9 mouse cellular contexts compared by ENCODE assay signal in the genomic region with DNA sequence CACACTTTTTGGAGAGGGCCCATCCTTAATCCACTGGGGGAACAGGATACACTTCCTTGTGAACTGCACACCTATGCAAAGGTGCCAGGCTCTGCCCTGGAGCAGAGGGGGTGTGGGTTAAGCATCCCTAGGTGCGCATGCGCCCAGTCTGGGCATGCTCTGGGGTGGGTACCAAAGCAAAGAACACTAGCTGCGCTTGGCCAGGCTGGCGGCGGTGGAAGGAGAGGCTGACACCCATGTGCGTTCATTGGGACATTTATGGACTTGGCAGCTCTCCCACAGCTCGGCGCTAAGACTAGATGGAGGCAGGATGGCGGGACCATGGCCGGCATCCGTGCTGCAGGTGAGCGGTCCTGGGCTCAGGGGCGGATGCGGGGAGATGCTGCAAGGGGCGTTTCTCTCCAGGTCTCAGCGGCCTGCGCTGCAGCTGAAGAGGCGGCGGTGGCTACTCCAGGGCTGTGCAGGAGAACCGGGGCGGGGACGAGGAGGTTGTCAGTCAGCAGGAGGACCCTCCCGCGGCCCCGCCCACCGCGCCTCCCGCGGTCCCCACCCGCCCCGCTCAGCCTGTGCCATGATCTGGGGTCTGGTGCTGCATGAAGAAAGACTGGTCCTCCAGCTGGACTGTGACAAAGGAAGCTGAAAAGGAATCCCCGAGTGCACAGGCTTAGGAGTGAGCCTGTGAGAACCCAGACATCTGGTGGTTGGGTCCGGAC. TPM values are rescaled to one million over a fixed set of nuclear protein-coding genes. Genes with fewer than 3 reads are reported as not detected.
DNase-seq lines count a peak whose midpoint lies in the region; ATAC-seq lines count a peak whose summit lies in the region.
"Had no signal": no experiment of that assay in that cellular context is flagged by ENCODE, and none has a peak within 500 bp of the region (broad histone marks: within the 10 kb centered on the region; RNA-seq: fewer than 3 reads in every experiment).

A gene (plus strand): TSS at position 146 of the 713 bp plus-strand sequence.

- DNase-seq in heart, postnatal 25 days (ENCODE audit: low spot score): no peak
- no peak for DNase-seq in forebrain, embryonic 10.5 days (ENCODE audit: extremely low spot score, low spot score)
- DNase-seq in left cerebral cortex, postnatal 4 days: peak; percentile 17
- DNase-seq in adrenal gland, postnatal 10 days: no peak
- no peak for DNase-seq in gastrocnemius, postnatal 4 days (ENCODE audit: low spot score in 2 of 2)

- no peaks in the 10 kb centered on the region for H3K36me3 ChIP-seq in heart, embryonic 12.5 days
- no peaks in the 10 kb centered on the region for H3K36me3 ChIP-seq in forebrain, embryonic 10.5 days (replicated peaks)
- H3K36me3 ChIP-seq in neural tube, embryonic 14.5 days (ENCODE audit: control insufficient read depth, insufficient read depth, low read length): no peaks in the 10 kb centered on the region
- H3K36me3 ChIP-seq: G1E had no signal

- peak; percentile 43; the same call in 1 of the 2 replicates for ATAC-seq in heart, embryonic 12.5 days (ENCODE audit: insufficient number of reproducible peaks, low FRiP score)
- peak; percentile 29 for ATAC-seq in CD4-positive, CD25-positive, alpha-beta regulatory T cell, adult 4 months
- peak; percentile 91 for ATAC-seq in neural tube, embryonic 14.5 days (ENCODE audit: low read depth)

- no peak within 1 kb of the TSS for H3K9ac ChIP-seq in heart, embryonic 12.5 days
- H3K9ac ChIP-seq in neural tube, embryonic 14.5 days (replicated peaks; ENCODE audit: low read depth, low read length): peak within 1 kb of the TSS; percentile 39

- peak within 1 kb of the TSS; percentile 50 for H3K4me2 ChIP-seq in heart, embryonic 12.5 days
- H3K4me2 ChIP-seq in neural tube, embryonic 14.5 days (ENCODE audit: low read depth, low read length): peak within 1 kb of the TSS; percentile 43

- H3K4me1 ChIP-seq in heart, embryonic 12.5 days (replicated peaks): peaks cover 16% of the 10 kb centered on the region
- peaks cover 16% of the 10 kb centered on the region for H3K4me1 ChIP-seq in forebrain, embryonic 10.5 days
- H3K4me1 ChIP-seq in neural tube, embryonic 14.5 days (ENCODE audit: control insufficient read depth, insufficient read depth, low read length): no peaks in the 10 kb centered on the region

- no peaks in the 10 kb centered on the region for H3K9me3 ChIP-seq in heart, embryonic 12.5 days (replicated peaks)
- H3K9me3 ChIP-seq in forebrain, embryonic 10.5 days: no peaks in the 10 kb centered on the region; the same call in 1 of the 2 replicates
- no peaks in the 10 kb centered on the region for H3K9me3 ChIP-seq in neural tube, embryonic 14.5 days (ENCODE audit: control insufficient read depth, low read length)

- peaks cover 50% of the 10 kb centered on the region for H3K27me3 ChIP-seq in heart, embryonic 12.5 days (replicated peaks)
- H3K27me3 ChIP-seq in forebrain, embryonic 10.5 days (ENCODE audit: poor library complexity, severe bottlenecking): peaks cover 54% of the 10 kb centered on the region
- H3K27me3 ChIP-seq in neural tube, embryonic 14.5 days (ENCODE audit: control insufficient read depth, insufficient read depth, low read length): no peaks in the 10 kb centered on the region

- intact Hi-C loops in heart, postnatal 25 days (cut with DNase I): no loop called here
- intact Hi-C loops in left cerebral cortex, postnatal 4 days (cut with DNase I): no loop called here

- H3K4me3 ChIP-seq in heart, embryonic 12.5 days: peak within 1 kb of the TSS; percentile 29
- peak within 1 kb of the TSS; percentile 40 for H3K4me3 ChIP-seq in forebrain, embryonic 10.5 days
- peak within 1 kb of the TSS; percentile 31 for H3K4me3 ChIP-seq in neural tube, embryonic 14.5 days (ENCODE audit: low read depth, low read length)

- 7% methylated on average over 31 of the region's 33 CpGs for WGBS in heart, embryonic 12.5 days
- WGBS in forebrain, embryonic 10.5 days: 3% methylated on average over 33 of the region's 33 CpGs
- 3% methylated on average over 27 of the region's 33 CpGs for WGBS in neural tube, embryonic 14.5 days

- H3K27ac ChIP-seq in heart, embryonic 12.5 days (ENCODE audit: poor library complexity, severe bottlenecking): no peak within 1 kb of the TSS
- no peak within 1 kb of the TSS for H3K27ac ChIP-seq in forebrain, embryonic 10.5 days
- H3K27ac ChIP-seq in neural tube, embryonic 14.5 days (ENCODE audit: low read depth, low read length): no peak within 1 kb of the TSS

RNA-seq across cellular contexts. Expression of the gene that starts here (rescaled TPM):
- polyA plus RNA-seq in heart, embryonic 12.5 days (2016; fragmentation: Nextera tagmentation; extraction: Ambion mirVana): not detected in 2 replicates
- not detected for total RNA-seq in heart, postnatal 25 days (2021)
- polyA plus RNA-seq in CD4-positive, CD25-positive, alpha-beta regulatory T cell, adult 4 months (2017; shearing (Covaris generic)): not detected
- 0.26 TPM in 1 of 2 replicates, not detected in the other for polyA plus RNA-seq in forebrain, embryonic 10.5 days (2016; fragmentation: Nextera tagmentation; extraction: Ambion mirVana)
- 10 to 100 TPM; 14.8 to 15.9 TPM for total RNA-seq in left cerebral cortex, postnatal 4 days (2021)
- 9.5 and 11.6 TPM in 2 replicates for polyA plus RNA-seq in neural tube, embryonic 14.5 days (2014; fragmentation: Nextera tagmentation; extraction: Ambion mirVana)
- total RNA-seq in adrenal gland, postnatal 10 days (2021): not detected
- not detected for total RNA-seq in gastrocnemius, postnatal 4 days (2021)
- total RNA-seq: G1E had no signal
- polyA plus RNA-seq: G1E had no signal

Comparison
In these comparisons a context has a peak if more than half of its experiments do, and no peak if none do; other contexts are left out.
1. RNA of the gene that starts here (total RNA-seq): 14.8 to 15.9 TPM in left cerebral cortex, postnatal 4 days; not detected in adrenal gland, postnatal 10 days, not detected in heart, postnatal 25 days and not detected in gastrocnemius, postnatal 4 days; every median in the first group is over 10 times any median in the second.
2. Peak in ATAC-seq, H3K4me3 ChIP-seq and H3K4me2 ChIP-seq in heart, embryonic 12.5 days; RNA of the gene not detected or under 1 TPM.
3. Peak in ATAC-seq in CD4-positive, CD25-positive, alpha-beta regulatory T cell, adult 4 months; RNA of the gene not detected or under 1 TPM.
4. ATAC-seq: peak in every context shown above with its lines; median percentile 91 in neural tube, embryonic 14.5 days; 43 in heart, embryonic 12.5 days; 29 in CD4-positive, CD25-positive, alpha-beta regulatory T cell, adult 4 months.
5. Peak in every context shown above with its lines, with median percentiles within 50 percentile points of each other: H3K4me3 ChIP-seq.